Mouse (Mus musculus) right cerebral cortex, postnatal 36 days (tissue): ENCODE measurements at regions not wholly inside any gene's neighbourhood (a gene's known extent, or its start where the extent isn't known, plus 50 kb on each side); places are given as distances from the start of the nearest gene placed in this dataset.

Experiments
- DNase-seq, 2 experiments: peaks; one replicate each; pipeline ENCODE4 v3.0.0; 2022; ENCODE audit warnings: low spot score in 2 of 2, mixed read lengths in 1 of 2

GRCm38 (mm10) chr17:65193341-65193740, 347.2 kb downstream of the Tmem232 start:
- no peak for DNase-seq

- no peak for DNase-seq
Measured at GRCm38 (mm10) chr17:65192432-65193059, 348.0 kb downstream of the Tmem232 start.

GRCm38 (mm10) chr17:65190839-65191591, 349.6 kb downstream of the Tmem232 start:
- DNase-seq, result no peak

- no peak for DNase-seq
Measured at GRCm38 (mm10) chr17:65181164-65181563, 345.3 kb upstream of the 4930583I09Rik start.

DNA sequence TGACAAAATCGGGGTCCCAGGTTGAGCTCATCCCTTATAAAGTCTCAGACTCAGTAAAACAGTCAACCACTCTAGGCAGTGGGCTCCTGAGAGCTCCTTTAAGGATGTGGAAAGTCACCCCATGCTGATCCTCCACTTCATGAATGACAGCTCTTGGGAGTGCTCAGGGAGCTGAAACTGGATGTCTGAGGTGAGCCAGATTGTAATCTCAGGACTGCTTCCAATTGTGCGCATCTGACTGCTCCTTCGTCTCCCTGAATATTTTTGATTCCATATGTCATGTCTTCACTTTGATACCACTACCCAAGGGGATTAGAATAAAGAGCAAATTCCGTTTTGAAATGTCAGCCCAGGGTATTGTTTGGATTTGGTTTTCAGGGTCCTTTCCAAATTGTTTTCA, 339.9 kb upstream of the 4930583I09Rik start:
- DNase-seq, result no peak

DNA sequence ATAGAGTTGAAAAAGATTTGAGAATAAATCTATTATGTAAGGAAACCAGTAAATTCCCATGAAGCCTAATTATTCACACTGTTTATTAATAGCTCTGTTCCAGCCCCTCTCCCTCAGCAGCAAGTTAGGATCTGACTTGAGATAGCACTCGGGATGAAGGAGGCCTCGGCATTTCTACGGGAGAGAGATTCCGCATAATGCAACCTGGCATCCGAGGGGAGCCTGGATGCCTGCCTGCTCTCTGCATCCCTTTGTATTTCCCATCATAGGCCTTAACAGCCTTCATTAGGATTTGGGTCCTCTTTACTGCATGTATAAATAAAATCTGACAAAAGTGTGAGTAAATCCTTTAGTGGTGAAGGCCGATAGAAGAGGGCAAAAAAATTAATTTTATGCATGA, 338.2 kb upstream of the 4930583I09Rik start:
- DNase-seq, result no peak

- DNase-seq, result peak; percentile 10 to 12
Measured at GRCm38 (mm10) chr17:65173236-65173635, 337.4 kb upstream of the 4930583I09Rik start.

GRCm38 (mm10) chr17:65170691-65171090, 334.8 kb upstream of the 4930583I09Rik start:
- DNase-seq, result peak; percentile 57 to 68

- no peak for DNase-seq
Measured at GRCm38 (mm10) chr17:65169981-65170617, 334.2 kb upstream of the 4930583I09Rik start.

DNA sequence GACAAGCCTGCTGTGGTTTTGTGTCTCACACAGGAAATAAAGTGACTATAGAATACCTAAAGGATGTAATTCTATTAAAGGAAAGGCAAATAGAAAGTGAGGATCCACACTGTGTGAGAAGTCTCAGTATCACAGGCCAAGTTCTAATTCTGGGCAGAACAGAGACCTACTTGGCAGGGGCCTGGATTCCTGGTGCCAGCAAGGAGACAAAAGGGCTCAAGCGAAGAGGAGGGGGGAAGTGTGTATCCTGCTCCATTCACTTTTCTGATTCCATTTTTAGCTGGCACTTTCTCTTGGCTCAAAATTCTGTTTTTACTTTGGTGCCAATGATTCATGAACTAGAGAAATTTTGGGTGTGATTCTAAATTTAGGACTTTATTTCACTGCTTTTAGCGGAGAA, 310.5 kb upstream of the 4930583I09Rik start:
- DNase-seq, result peak; percentile 22 to 50

- no peak for DNase-seq
Measured at GRCm38 (mm10) chr17:65114651-65115050, 278.8 kb upstream of the 4930583I09Rik start.

DNA sequence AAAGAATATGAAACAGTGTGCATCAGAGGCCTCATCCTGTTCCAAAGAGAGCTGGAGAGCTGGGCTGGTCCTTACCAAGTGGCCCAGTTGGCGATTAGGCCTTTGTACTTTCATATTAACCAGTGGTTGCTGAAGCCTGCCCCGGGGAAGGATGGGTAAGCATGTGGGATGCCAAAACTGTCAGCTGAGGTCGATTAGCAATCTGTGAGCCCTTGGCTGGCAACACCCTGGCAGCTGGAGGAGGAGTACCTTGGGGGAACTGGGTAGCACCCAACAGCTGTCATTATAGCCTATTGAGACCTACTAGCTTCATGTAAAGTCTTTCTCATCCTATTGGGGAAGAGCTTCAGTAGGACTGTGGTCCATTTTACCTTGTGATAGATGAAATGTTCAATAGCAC, 277.2 kb upstream of the 4930583I09Rik start:
- DNase-seq, result no peak

- no peak for DNase-seq
Measured at GRCm38 (mm10) chr17:65105622-65106021, 269.8 kb upstream of the 4930583I09Rik start.

DNA sequence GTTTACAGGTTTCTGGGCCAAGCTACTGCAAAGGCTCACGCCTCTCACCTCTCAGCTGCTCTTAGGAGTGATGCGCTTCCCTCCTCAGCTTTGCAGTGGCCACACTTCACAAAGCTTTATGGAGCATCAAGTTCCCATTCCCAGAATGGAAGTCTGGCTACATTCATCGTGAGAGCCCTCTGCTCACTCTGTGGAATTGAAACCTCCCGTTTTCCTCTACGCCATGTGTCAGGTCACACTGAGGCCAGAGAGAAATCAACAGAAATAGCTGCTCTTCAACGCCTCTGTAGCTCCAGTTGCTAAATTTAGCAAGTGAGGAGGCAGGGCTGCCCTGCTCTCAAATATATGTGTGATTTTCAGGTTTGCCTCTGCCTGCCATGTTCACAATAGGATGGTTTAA, 265.3 kb upstream of the 4930583I09Rik start:
- no peak for DNase-seq

DNA sequence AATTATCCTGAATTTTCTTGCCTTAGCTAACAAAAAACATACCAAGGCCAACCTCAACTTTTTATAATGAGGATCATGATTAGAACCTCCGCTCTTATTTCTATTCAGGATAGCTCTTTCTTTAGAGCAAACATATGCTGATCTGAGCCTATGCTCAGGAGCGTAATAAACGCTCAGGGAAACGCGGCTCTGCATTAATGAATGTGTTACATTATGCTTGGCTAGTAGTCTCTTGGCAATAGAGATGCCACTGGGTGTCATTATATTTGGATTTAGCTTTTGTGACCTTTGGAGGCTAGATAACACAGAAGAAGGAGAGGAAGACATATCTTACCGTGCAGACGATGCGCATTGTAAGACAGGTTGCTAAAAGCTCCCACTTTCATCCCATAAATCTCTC, 246.4 kb upstream of the 4930583I09Rik start:
- no peak for DNase-seq

GRCm38 (mm10) chr17:65081779-65082086, 245.9 kb upstream of the 4930583I09Rik start:
- DNase-seq, result no peak

- DNase-seq, result no peak
Measured at GRCm38 (mm10) chr17:65081072-65081778, 245.4 kb upstream of the 4930583I09Rik start.

- DNase-seq, result no peak
Measured at GRCm38 (mm10) chr17:65074878-65075277, 239.0 kb upstream of the 4930583I09Rik start.

GRCm38 (mm10) chr17:65071114-65071513, 235.2 kb upstream of the 4930583I09Rik start:
- peak in 1 of 2 experiments; percentile 6 for DNase-seq

GRCm38 (mm10) chr17:65066135-65066534, 230.3 kb upstream of the 4930583I09Rik start:
- no peak for DNase-seq

GRCm38 (mm10) chr17:65056059-65056458, 220.2 kb upstream of the 4930583I09Rik start:
- no peak for DNase-seq

DNA sequence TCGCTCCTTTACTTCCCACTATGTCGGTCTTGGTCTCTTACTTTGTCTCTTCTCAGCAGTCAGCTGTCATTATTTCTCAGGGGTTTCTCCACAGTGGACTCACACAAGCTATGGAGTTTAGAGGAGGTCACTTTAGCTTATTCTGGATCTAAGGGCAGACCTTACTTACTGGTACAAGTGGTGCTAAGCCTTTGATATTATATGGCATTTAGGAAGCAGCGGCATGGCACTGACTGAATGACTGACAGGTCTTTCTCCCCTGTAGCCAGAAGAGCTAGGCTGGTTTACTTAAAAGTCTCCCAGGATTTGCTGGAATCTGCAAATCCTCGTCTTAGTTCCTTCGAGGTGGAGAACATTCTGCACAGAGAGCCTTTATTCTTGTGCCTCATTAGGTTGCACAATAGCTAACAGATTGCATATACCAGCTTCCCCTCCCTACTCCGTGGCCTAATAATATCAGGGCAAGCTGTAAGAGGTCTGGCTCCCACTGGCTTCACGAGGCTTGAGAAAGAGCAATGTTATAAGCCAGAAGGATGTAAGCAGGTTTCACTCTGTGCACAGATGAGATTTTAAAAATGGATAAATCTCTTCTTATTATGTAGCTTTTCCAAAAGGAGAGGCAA, 214.1 kb upstream of the 4930583I09Rik start:
- no peak for DNase-seq
